Mouse (Mus musculus): ENCODE results near the gene Amdhd2. TPM values are rescaled to one million over a fixed set of nuclear protein-coding genes. Genes with fewer than 3 reads are reported as not detected.
"Not testable (repeated sequence)": the region's sequence is repeated elsewhere in the genome, so short reads cannot be mapped to it uniquely, and the experiment has no call there.

The Amdhd2 gene
- total RNA-seq, 2 experiments from 2014 or later = 8.4 to 10.4 TPM

DNA sequence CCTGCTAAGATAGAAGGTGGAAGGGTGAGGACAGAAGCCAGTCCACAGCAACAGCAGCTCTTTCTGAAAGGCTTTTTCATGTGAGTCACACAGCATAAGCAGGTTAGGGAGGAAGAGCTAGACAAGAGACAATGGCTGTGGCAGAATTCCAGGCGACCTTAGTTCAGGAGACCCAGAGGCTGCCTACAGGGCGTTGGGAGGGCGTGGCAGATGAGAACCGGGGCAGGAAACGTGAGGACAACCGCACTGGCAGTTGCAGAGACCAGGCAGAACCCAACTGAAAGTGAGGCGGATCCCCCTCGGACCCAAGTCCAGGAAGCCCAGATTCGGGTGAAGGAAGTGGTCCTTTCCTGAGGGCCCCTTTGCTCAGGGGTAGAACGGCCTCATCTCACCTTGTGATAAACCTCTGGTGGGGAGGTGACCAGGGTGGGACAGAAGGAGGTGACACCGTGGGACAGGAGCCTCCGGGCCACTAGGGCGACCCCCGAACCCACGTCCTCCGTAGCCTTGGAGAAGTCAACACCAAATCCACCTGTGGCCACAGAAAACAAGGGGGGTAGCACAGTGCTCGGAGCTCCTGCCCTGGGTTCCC lies 886 bp downstream of the Amdhd2 start:
- DNase-seq = no peak
- intact Hi-C loops (cut with DNase I) = no loop called here

DNA sequence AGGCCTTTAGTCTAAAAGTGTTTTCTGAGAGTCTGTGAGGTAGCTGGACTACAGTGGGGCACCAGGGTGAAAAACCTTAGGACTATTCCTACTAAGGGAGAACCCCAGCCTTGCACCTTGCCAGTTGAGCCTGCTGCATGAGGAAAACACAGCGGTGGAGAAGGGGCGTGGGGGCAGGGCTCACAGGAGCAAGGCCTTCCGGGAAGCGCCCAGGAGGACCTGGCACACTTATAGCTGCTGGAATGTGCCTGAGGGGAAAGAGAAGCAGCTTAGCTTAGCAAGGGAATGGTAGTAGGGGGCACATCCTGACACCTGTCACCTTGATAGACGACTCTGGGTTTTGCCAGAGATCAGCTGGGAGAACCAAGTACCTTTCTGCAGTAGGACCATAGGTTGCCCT lies 2.1 kb downstream of the Amdhd2 start:
- intact Hi-C loops (cut with DNase I) = no loop called here
- no peak for DNase-seq

DNA sequence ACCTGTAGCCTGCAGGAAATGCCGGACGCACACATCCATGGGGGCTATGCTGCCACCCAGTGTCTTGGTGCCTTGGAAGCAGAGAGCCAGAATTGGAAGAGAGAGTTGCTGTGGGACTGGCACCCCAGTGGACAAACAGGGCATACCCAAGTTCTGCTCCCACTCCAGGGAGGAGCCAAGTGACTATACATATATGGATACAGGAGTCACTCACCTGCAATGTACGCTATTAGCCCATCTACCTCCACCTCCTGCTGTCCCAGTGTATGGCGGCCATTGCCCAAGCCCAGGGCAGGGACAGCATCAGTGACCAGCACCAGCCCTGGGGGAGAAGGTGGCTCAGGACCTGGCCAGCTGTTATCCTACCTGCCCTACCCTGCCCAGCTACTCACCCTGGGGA lies 6.0 kb downstream of the Amdhd2 start:
- intact Hi-C loops (cut with DNase I) = no loop called here
- DNase-seq = no peak

DNA sequence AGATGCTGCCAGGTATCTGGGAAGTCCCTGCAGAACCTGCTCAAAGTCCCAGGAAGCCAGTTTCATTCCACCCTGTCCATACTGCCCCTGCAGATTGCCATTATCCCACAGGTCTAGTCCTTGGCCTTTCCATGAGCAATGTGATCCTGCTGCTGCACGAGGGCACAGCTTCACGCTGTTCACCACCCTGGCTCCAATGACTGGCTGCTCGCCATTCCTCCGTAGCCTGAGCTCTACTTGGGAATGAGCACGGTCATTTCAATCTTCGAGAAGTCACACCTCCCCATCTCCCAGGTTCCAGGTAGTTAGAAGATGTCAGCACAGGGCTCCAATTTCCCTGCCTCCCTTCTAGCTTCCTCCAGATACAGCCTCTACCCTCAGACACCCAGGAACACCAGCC lies 6.4 kb downstream of the Amdhd2 start:
- no peak for DNase-seq
- intact Hi-C loops (cut with DNase I) = no loop called here

DNA sequence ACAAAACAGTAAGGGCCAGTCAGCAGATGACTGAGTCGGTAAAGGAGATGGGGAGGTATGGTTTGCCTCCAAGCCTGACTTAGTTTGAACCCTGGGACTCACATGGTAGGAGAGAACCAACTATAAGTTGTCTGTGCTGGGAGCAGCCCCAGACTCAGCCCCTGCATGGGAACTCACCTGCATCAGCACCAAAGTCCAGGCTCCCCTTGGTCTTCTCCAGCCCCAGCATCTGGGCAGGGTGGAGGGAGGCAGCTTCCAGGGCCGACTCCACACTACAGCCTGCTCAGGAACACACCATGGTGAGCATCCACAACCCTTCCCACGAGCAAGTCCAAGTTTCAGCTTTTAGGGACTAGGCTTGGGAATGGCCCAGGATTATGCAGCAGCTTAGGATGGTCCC lies 7.2 kb downstream of the Amdhd2 start:
- intact Hi-C loops (cut with DNase I) = no loop called here
- DNase-seq = no peak

DNA sequence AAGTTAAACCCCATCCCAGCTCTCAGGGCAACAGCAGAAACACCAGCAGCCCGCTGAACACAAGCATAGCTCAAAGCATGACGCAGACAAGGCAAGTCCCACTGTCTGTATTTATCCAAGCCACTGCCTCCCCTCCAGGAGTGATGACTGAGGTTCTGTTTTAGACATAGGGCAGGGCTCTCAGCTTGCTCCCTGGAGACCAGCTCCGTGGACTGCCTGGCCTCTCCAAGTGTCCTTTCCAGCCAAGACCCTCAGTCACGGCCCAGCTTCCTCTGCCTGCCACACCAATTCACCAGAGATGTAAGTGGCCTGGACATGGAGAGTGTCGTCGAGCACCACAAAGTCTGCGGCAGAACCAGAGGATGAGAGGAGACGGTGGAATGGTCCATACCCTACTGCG lies 7.8 kb downstream of the Amdhd2 start:
- DNase-seq = no peak
- intact Hi-C loops (cut with DNase I) = no loop called here

DNA sequence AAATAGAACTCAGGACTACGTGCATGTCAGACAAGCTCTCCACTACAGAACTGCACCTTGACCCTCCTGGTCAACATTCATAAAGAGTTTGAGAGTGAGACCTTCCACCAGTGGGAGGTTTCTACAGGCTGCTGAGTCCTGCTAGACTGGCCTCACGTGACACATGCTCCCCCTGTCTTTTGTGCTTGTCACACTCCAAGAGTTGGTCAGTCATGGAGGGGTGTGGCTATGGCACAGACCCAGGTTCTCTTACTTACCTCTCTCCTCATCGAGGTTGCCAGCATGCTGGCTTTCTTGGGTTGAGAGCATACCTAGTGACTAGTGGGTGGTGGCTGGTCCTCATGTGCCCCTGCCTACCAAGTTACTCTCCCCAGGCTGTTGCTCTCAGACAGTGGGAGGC lies 9.1 kb downstream of the Amdhd2 start:
- intact Hi-C loops (cut with DNase I) = loop anchor here (5.0 kb wide), 2 partner anchors 153 to 233 kb away; no protein-coding TSS in a partner anchor
- no peak for DNase-seq

DNA sequence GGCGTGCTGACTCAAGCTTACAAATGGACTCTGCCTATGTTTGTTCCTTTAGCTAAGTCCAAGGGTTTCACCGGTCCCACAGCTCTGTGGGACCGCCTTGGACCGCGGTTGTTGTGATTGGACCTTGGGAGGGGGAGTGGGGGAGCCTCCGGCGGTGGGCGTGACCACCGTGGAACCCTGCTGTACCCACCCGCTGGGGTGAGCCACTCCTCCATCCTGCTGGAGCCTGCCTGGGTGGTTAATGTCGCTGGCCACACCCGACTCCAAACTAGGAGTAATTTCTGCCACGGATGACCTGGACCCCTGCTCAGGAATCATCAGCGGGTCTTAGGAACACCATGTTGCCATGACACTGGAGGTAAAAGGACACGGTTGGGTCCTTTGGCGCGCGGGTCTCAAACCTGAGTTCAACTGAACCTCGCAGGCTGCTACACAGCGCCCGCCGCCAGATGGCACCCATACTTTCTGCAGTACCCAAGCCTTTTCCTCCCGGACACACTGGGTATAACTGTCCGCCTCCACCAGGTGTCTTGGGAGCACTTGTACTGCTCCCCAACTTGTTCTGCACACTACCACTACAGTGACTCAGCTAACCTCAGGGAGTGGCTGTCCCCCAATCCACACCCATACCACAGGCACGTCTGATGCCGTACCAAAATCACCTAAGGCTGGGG lies 11.5 kb downstream of the Amdhd2 start:
- peak; percentile 61 to 69 for DNase-seq
- intact Hi-C loops (cut with DNase I) = loop anchor here (5.0 kb wide), 2 partner anchors 155 to 235 kb away; no protein-coding TSS in a partner anchor

DNA sequence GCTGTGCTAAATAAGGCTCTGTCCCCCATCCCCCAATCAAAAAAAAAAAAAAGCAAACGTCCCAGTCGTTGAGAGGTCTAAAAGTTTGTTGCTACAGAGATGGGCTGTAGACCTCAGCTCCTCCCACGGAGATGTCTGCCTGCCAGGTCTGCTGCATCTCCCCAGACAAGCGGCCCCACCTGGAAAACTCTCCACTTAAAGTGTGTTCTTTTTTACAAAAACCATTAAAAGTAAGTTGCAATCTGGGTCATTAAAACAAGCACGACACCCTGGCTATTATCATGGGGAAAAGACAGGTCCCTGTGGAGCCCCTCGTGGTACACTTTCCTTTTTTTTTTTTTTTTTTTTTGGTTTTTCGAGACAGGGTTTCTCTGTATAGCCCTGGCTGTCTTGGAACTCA lies 12.2 kb downstream of the Amdhd2 start:
- intact Hi-C loops (cut with DNase I) = loop anchor here (5.0 kb wide), 2 partner anchors 156 to 236 kb away; no protein-coding TSS in a partner anchor
- DNase-seq = no peak

DNA sequence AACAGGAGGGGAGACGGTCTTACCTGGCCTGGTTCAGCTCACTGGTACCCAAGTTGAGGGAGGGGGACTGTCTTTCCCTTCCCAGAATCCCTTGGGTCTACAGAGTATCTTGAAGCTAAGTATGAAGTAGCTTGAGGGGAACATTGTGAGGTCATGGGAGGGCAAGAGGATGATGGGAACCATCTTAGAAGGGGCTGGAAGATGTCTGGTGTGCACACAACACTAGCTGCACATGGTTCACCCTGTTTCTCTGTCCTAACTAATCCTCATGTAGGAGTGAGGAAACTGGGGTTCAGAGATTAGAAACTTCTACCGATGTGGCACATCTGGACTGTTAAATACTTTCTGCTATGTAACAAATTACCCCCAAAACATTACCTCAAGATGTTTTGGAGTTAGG lies 12.7 kb downstream of the Amdhd2 start, which contains the start of gene Pdpk1:
Gene Pdpk1, minus strand, starts transcription at position 101 of the 400 bp plus-strand sequence.
- intact Hi-C loops (cut with DNase I) = loop anchor here (5.0 kb wide), 2 partner anchors 156 to 236 kb away; no protein-coding TSS in a partner anchor
- DNase-seq = no peak

DNA sequence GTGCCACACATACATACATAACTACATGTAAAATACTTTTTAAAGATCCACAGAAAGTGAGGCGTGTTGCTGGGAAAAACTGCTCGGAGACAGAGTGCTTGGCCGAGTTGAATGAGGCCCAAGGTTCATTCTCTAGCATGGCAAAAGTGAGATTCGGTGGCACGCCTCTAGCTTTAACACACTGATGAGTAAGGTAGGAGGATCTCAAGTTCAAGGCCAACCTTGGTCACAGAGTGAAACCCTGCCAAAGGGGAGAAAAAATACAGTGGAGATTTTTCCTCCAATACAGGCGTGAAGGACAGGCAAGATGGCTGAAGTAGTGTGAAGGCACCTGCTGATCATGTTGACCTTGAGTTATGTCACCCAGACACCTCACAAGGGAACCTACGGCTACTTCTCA lies 14.1 kb downstream of the Amdhd2 start:
- intact Hi-C loops (cut with DNase I) = no loop called here
- no peak for DNase-seq

DNA sequence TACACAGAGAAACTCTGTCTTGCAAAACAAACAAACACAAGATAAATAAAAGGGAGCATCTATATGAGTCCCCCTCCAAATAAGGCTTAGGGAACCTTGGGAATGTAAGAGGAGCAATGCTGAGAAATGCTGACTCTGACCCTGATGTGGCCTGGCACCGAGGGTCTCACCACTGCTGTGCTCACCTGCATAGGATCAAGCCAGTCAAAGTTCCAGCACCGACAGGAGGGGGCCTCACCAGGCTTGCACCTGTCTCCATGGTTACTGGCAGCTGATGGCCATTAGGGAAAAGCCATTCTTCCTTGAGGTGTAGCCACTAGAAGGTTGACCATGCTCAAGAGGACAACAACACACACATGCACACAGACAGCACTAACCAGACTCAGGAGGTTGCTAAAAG lies 20.7 kb downstream of the Amdhd2 start:
- no peak for DNase-seq
- intact Hi-C loops (cut with DNase I) = no loop called here

DNA sequence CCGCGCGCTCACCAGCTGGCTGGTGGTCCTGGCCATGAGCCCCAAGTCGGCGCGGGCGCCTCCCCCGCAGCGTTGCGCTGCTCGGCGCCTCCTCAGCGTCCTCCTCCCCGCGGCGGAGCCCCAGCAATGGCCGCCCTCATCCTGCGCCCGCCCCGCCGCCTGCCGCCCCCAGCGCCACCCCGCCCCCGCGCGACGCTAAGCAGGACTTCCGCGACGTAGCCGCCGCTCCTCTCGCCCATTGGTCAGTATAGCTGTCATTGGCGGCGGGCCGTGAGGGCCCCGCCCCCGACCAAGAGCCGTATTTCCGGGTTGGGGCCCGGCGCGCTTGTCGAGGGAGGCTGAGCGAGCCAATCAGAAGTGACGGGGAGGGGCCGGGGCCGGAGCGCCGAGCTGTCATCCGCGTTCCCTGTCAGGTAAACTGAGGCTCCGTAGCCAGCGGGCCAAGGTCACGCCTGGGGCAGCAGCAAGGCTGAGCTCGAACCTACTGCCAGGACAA lies 22.1 kb downstream of the Amdhd2 start:
- intact Hi-C loops (cut with DNase I) = no loop called here
- DNase-seq = peak; percentile 93 to 97

DNA sequence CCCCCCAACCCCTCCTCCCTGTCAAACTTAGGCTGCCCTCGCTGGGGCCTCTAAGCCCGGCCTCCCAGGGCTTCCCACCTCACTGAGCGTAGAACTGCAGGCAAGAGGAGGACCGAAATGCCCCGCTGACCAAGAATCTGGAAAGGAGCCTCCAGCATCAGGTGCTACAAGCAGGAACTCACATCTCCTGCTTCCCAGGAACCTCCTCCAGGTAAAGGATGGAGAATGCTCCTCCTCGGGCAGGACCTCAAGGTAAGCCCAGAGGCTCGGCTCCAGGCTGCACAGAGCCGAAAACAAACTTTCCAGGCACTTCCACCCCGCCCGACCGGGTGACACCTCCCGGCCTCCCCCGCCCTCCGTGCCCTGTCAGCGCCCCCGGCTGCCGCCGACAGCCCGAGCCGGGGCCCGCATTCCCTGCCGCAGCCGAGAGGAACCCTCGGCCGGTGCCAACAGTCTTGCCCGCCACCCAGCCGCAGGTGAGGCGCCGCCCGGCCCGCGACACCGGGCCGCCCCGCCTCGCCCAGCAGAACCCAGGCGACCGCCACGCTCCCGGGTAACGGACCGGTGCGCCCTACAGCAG lies 22.6 kb downstream of the Amdhd2 start:
- peak in 1 of 2 experiments; percentile 33 for DNase-seq
- intact Hi-C loops (cut with DNase I) = no loop called here

DNA sequence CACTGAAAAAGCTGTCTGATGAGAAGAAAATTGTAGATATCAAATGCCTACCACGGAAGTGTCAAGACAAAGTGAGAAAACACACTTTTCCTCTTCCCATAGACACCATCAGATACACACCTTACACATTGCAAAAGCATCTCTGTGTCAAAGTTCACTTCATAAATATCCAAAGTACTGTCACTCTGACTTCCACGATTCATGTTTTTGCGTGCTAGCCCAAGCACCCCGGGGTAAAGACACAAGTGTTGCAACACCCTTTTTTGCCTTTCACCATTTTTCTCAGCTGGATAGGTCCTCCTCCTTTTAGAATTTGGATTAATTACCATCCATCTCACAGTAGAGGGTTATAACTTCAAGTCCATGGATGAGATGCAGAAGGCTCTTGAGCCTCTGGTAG lies 23.6 kb downstream of the Amdhd2 start:
- intact Hi-C loops (cut with DNase I) = no loop called here
- DNase-seq = no peak

DNA sequence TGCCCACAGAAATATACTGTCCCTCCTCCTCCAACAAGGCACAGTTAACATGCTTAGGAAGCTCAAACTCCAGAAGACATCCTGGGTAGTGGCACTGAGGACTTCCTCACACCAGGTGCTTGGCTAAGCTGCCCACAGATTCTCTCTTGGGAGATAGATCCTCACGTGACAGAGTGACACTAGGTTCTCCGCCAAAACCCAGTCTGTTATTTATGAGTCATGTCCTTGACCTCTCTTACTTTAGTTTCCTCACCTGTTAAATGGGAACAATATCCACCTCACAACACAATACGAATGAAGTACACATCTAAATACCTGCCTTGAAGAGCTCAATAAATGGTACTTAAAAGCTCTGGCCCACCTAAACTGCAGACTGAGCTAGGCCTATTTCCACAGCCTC lies 24.3 kb downstream of the Amdhd2 start:
- intact Hi-C loops (cut with DNase I) = no loop called here
- no peak for DNase-seq

DNA sequence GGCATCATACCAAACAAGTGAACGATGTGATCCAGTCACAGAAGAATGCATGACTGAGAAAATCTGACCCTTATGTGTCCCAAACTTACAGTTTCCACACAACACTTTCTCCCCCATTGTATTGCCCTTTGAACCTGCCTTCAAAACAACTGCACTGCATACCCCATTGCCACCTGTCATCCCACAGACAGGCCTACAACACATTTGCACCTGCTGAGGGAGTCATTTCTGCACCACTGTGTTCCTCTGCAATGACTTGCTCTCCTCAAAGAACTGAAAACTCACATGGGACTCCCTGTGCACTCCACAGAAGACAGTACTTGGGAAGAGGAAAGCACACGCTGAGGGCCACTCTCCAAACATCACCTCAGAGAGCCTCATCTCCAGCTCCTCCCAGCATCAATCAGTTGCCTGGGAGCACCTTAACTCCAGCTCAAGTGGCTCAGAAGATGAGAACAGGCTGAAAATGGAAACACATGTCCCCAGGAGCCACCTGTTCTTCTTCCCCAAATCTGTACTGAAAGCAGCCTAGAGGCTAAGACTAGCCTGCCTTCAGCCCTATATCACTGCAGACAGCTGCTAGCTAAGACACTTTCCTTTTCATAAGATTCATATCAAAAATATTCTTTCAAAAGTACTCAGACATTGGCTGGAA lies 26.2 kb downstream of the Amdhd2 start:
- intact Hi-C loops (cut with DNase I) = no loop called here
- no peak for DNase-seq

DNA sequence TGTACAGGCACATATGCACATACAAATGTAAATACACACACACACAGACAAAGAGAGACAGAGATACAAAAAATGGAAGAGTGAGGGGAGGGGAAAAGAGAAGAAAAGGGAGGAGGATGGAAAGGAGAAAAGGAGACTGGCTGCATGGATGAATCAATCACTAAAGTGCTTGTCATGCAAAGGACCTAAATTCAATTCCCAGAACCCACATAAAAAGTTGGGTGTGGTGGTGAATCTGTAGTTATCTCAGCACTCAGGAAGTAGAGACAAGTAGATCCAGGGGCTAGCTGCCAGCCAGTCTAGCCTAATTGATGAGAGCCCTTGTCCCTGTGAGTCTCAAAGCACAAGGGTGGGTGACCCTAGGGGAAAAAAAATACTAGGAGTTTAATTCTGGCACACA lies 29.5 kb downstream of the Amdhd2 start:
- no peak for DNase-seq
- intact Hi-C loops (cut with DNase I) = no loop called here

DNA sequence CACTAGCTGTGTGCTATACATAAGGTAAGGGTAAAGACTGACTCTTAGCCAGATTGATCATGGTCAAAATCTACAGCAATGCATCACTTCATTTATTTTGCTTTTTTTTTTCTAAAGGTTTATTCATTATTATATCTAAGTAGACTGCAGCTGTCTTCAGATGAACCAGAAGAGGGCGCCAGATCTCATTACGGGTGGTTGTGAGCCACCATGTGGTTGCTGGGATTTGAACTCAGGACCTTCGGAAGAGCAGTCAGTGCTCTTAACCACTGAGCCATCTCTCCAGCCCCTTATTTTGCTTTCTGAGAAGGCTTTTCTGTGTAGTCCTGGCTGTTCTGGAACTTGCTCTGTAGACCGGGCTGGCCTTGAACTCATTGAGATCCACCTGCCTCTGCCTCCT lies 30.6 kb downstream of the Amdhd2 start:
- intact Hi-C loops (cut with DNase I); DNase-seq: not testable (repeated sequence)

DNA sequence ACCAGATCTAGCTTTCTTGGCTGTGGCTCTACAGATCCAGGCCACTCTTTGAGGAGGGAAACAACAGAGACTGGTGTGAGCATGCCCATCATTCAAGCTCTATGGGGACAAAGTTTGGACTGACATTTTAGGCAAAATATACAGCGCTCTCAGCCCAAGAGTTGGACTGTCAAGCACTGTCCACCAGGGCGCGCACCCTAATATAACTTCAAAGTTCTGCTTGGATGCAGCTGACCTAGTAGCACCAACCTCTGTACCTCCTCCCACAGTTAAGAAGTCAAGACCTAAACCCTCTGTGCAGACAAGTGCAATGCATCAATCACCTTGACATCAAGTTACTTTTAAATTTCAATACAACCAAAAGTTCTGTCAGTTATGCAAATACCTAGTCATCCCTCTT lies 32.0 kb downstream of the Amdhd2 start:
- no peak for DNase-seq
- intact Hi-C loops (cut with DNase I) = no loop called here

DNA sequence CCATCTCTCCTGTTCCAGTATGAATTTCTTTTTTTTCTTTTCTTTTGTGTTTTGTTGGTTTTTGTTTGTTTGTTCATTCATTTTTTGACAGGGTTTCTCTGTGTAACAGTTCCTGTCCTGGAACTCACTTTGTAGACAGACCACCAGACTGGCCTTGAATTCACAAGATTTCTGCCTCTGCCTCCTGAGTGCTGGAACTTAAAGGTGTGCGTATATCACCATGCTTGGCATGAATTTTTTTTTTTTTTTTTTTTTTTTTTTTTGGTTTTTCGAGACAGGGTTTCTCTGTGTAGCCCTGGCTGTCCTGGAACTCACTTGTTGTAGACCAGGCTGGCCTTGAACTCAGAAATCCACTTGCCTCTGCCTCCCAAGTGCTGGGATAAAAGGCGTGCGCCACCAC lies 34.3 kb downstream of the Amdhd2 start:
- DNase-seq = not testable (repeated sequence)

More for the DNA sequence above, 34.3 kb downstream of the Amdhd2 start:
- intact Hi-C loops (cut with DNase I) = not testable (repeated sequence)

All from gastrocnemius, postnatal 36 days (tissue).